Mouse (Mus musculus): Measurements from ENCODE around the gene Asic2. TPM values are rescaled to one million over a fixed set of nuclear protein-coding genes. Genes with fewer than 3 reads are reported as not detected.

Gene Asic2
- total RNA-seq, 2 experiments from 2014 or later: not detected

- no peak for ATAC-seq (replicated peaks; ENCODE audit: low FRiP score, low TSS enrichment, poor library complexity, severe bottlenecking)
These were observed 470.4 kb downstream of the Asic2 start for GRCm38 (mm10) chr11:81497652-81498391.

GRCm38 (mm10) chr11:81496446-81496845 is 471.8 kb downstream of the Asic2 start:
- no peak for ATAC-seq (replicated peaks; ENCODE audit: low FRiP score, low TSS enrichment, poor library complexity, severe bottlenecking)

- ATAC-seq (replicated peaks; ENCODE audit: low FRiP score, low TSS enrichment, poor library complexity, severe bottlenecking): no peak
These were observed 475.9 kb downstream of the Asic2 start for GRCm38 (mm10) chr11:81492351-81492750.

- no peak for ATAC-seq (replicated peaks; ENCODE audit: low FRiP score, low TSS enrichment, poor library complexity, severe bottlenecking)
These were observed 479.0 kb downstream of the Asic2 start for GRCm38 (mm10) chr11:81489144-81489735.

- ATAC-seq (replicated peaks; ENCODE audit: low FRiP score, low TSS enrichment, poor library complexity, severe bottlenecking): no peak
These were observed 479.6 kb downstream of the Asic2 start for GRCm38 (mm10) chr11:81488681-81489080.

DNA sequence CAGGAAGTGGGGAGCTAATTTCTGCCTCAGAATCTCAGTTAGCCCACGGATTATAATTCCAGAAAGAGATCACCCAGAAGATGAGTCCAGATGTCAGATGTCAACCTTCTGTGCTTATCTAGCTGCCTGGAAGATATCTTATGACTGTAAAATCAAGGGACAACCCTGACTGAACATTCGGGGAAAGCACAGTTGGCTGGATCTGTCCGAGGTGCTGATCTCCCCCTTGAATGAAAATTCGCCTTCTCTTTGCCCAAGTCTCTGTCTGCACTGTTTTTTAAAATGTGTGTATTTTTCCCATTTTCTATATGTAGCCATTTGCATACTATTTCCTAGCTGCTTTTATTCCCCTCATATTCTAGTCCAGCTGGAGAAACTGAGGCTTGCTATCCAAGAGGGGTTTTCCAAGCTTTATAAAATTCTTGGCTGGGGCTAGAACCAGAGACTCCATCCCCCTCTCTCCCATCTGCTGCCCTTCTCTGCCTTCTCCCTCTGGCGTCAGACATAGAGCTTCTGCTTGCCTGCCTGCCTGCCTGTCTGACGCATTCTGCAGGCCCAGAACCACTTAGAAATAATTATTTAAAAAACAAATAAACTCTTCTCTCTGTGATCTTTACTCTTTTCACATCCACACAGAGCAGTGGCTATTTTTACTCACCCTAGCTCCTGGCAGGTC is 481.9 kb downstream of the Asic2 start:
- no peak for ATAC-seq (replicated peaks; ENCODE audit: low FRiP score, low TSS enrichment, poor library complexity, severe bottlenecking)

DNA sequence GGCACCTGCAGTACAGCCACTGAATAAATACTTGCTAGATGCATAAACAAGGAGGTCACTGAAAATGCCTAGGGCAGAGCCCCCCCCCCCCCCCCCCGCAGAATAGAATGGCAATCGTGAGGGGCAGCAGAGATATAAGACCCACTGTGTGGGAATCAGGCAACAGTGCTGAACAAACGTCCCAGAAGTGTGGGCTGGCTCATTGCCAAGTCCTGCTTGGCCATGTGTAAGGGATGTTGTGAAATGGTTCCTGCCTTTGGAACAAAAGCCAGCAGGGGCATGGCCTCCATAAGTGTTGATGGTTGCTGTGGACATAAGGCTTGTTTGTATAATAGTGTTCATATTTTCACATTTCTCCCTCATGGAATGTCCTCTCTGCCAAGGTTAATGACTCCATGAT is 487.1 kb downstream of the Asic2 start:
- no peak for ATAC-seq (replicated peaks; ENCODE audit: low FRiP score, low TSS enrichment, poor library complexity, severe bottlenecking)

GRCm38 (mm10) chr11:81476231-81476630 is 492.0 kb downstream of the Asic2 start:
- ATAC-seq (replicated peaks; ENCODE audit: low FRiP score, low TSS enrichment, poor library complexity, severe bottlenecking): no peak

DNA sequence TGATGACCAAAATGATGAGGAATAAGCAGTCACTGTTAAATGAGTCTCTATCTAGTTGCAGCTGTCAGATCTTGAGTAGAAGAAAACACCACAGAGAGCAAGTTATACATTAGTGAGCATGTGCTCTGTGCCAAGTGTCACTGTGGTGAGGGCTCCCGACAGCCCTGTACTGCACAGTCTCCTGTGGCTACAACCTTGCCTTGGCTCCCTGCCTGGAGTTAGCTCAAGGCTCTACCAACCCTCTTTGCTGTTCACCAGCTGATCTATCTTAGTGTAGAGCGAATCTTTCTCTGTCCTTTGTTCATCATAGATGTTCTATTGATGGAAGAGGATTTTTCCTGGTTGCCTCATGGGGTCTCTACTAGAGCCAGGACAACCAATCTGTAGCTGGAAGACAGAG is 494.1 kb downstream of the Asic2 start:
- ATAC-seq (replicated peaks; ENCODE audit: low FRiP score, low TSS enrichment, poor library complexity, severe bottlenecking): no peak

DNA sequence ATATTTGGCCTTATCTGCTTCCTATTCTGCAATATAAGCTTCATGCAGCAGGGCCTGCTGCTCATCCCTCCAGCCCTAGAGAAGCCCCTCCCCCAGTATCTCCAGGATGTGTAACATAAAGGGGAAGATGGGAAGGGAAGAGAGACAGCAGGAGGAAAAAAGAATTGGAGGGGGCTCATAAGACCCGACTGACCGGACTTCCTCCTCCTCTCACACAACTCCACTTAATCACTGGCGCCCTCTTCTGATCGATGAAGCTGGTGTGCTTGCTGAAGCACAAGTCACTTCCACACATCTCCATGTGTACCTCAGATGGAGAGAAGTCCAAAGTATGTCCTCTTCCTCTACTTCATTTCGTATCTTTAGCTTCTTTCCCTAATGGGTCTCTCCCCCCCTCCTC is 506.1 kb downstream of the Asic2 start:
- no peak for ATAC-seq (replicated peaks; ENCODE audit: low FRiP score, low TSS enrichment, poor library complexity, severe bottlenecking)

- ATAC-seq (replicated peaks; ENCODE audit: low FRiP score, low TSS enrichment, poor library complexity, severe bottlenecking): no peak
These were observed 506.5 kb downstream of the Asic2 start for GRCm38 (mm10) chr11:81461748-81462147.

- no peak for ATAC-seq (replicated peaks; ENCODE audit: low FRiP score, low TSS enrichment, poor library complexity, severe bottlenecking)
These were observed 513.3 kb downstream of the Asic2 start for GRCm38 (mm10) chr11:81454921-81455320.

- no peak for ATAC-seq (replicated peaks; ENCODE audit: low FRiP score, low TSS enrichment, poor library complexity, severe bottlenecking)
These were observed 514.1 kb downstream of the Asic2 start for GRCm38 (mm10) chr11:81454111-81454510.

DNA sequence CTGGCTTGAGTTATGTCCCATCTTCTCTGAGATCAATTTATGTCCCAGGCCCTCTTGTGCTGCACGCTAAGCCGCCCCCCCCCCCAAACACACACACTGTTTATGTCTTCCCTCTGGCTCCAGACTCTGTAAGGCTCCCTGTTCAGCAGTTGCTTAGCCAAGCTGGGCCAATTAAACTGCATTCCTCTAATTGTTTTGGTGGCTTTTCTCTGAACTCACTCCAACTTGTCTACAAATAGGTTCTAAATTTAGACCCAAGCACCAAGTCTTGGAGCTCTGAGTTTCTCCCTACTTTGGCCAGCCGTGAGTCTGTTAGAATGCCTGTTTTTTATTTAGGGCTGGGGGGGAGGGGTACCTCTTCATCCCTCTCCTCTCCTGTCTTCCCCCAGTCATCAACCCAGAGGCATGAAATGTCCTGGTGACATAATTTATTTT is 519.0 kb downstream of the Asic2 start:
- ATAC-seq (replicated peaks; ENCODE audit: low FRiP score, low TSS enrichment, poor library complexity, severe bottlenecking): no peak

DNA sequence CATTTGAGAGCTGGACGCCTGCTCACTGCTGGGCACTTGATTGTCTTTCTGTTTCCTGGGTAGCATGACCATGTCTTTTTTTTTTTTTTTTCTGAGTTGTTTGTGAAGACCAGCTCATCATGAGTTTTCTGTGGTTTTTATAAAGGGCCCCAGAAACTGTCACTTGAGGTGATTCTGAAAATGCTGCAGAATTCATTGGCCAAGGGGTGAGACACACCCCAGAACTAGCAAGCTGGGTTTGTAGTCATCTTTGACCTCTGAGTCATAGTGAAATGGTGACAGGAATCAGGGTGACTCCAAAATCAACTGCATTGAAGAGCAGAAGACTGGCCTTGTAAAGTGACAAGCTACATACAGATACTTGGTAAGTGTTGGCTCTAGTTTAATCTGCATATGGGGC is 521.9 kb downstream of the Asic2 start:
- ATAC-seq (replicated peaks; ENCODE audit: low FRiP score, low TSS enrichment, poor library complexity, severe bottlenecking): no peak

GRCm38 (mm10) chr11:81426857-81427256 is 541.4 kb downstream of the Asic2 start:
- no peak for ATAC-seq (replicated peaks; ENCODE audit: low FRiP score, low TSS enrichment, poor library complexity, severe bottlenecking)

DNA sequence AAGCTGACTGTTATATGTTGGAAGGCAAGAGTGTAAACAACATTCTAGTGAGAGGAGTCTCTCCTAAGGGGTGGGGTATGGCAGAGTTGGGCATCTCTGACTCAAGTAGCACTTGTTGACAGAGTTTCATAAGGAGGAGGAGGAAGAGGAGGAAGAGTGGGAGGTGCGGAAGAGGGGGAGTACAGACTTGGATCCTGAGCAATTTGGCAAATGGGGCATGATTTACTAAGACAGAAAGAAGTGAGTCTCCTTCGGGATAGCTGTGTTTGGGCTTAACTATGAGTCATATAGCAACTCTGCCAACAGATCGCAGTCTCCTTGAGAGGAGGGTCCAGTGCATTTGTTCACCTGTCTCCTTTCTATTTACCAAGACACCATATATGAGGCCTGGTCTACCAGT is 549.1 kb downstream of the Asic2 start:
- no peak for ATAC-seq (replicated peaks; ENCODE audit: low FRiP score, low TSS enrichment, poor library complexity, severe bottlenecking)

GRCm38 (mm10) chr11:81418027-81418426 is 550.2 kb downstream of the Asic2 start:
- no peak for ATAC-seq (replicated peaks; ENCODE audit: low FRiP score, low TSS enrichment, poor library complexity, severe bottlenecking)

- no peak for ATAC-seq (replicated peaks; ENCODE audit: low FRiP score, low TSS enrichment, poor library complexity, severe bottlenecking)
These were observed 551.9 kb downstream of the Asic2 start for GRCm38 (mm10) chr11:81416319-81416718.

DNA sequence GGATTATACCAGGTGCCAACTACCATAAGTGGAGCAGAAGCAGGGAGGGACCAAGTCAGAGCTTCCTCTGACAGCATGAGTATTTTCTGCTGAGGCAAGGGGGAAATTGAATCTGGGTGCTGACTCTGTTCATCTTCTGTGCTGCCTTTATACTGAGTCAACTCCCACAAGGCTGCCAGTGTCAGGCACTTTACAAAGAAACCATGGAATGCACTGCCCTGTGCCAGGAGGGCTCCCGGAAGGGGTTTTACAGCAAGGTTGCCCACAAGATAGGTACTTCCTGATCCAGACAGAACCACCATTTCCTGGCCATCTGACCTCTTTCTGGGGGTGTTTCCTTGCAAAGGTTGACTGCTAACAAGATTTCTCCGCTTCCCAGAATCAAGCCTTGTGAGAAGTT is 553.7 kb downstream of the Asic2 start:
- no peak for ATAC-seq (replicated peaks; ENCODE audit: low FRiP score, low TSS enrichment, poor library complexity, severe bottlenecking)

- no peak for ATAC-seq (replicated peaks; ENCODE audit: low FRiP score, low TSS enrichment, poor library complexity, severe bottlenecking)
These were observed 557.0 kb downstream of the Asic2 start for GRCm38 (mm10) chr11:81411251-81411650.

All from megakaryocyte-erythroid progenitor cell, adult 5-6 weeks (primary cell).